Mouse (Mus musculus) c-Kit-positive CD71-negative TER-119-negative erythroid progenitor cells, embryonic 14.5 days (primary cell): ENCODE results near the gene Gnas.
"Not testable (repeated sequence)": the region's sequence is repeated elsewhere in the genome, so short reads cannot be mapped to it uniquely, and the experiment has no call there.

Experiments used
- DNase-seq: peaks from one replicate; pipeline ENCODE4 v3.0.0-alpha.2; 2013; ENCODE audit warnings: low read depth

Gene Gnas

GRCm38 (mm10) chr2:174294457-174294856, 10.3 kb downstream of the Gnas start:
- DNase-seq, result no peak

- DNase-seq, result peak; percentile 82
Observed at GRCm38 (mm10) chr2:174295175-174295899, 11.2 kb downstream of the Gnas start.

- DNase-seq, result no peak
Observed at GRCm38 (mm10) chr2:174295900-174296465, 11.9 kb downstream of the Gnas start.

- DNase-seq, result no peak
Observed at GRCm38 (mm10) chr2:174297086-174297571, 13.0 kb downstream of the Gnas start.

GRCm38 (mm10) chr2:174297851-174298250, 13.7 kb downstream of the Gnas start:
- no peak for DNase-seq

GRCm38 (mm10) chr2:174298471-174298870, 14.4 kb downstream of the Gnas start:
- DNase-seq, result no peak

GRCm38 (mm10) chr2:174299091-174299770, 15.1 kb downstream of the Gnas start:
- no peak for DNase-seq

- DNase-seq, result no peak
Observed at GRCm38 (mm10) chr2:174299771-174300160, 15.6 kb downstream of the Gnas start.

GRCm38 (mm10) chr2:174300186-174300585, 16.1 kb downstream of the Gnas start:
- DNase-seq, result no peak

- DNase-seq, result no peak
Observed at GRCm38 (mm10) chr2:174300666-174301065, 16.5 kb downstream of the Gnas start.

- DNase-seq, result no peak
Observed at GRCm38 (mm10) chr2:174302526-174302925, 18.4 kb downstream of the Gnas start.

- no peak for DNase-seq
Observed at GRCm38 (mm10) chr2:174305646-174306045, 21.5 kb downstream of the Gnas start.

GRCm38 (mm10) chr2:174307903-174308302, 23.8 kb downstream of the Gnas start:
- DNase-seq, result no peak

- DNase-seq, result no peak
Observed at GRCm38 (mm10) chr2:174310913-174311514, 26.9 kb downstream of the Gnas start.

- DNase-seq, result no peak
Observed at GRCm38 (mm10) chr2:174311613-174312012, 27.5 kb downstream of the Gnas start.

GRCm38 (mm10) chr2:174312118-174312647, 28.1 kb downstream of the Gnas start:
- no peak for DNase-seq

- no peak for DNase-seq
Observed at GRCm38 (mm10) chr2:174312661-174313060, 28.5 kb downstream of the Gnas start.

GRCm38 (mm10) chr2:174315445-174315844, 31.3 kb downstream of the Gnas start:
- not testable (repeated sequence) for DNase-seq

- DNase-seq, result no peak
Observed at GRCm38 (mm10) chr2:174316661-174317060, 32.5 kb downstream of the Gnas start.

- DNase-seq, result no peak
Observed at GRCm38 (mm10) chr2:174325989-174326388, 41.9 kb downstream of the Gnas start.

GRCm38 (mm10) chr2:174326481-174326880, 42.4 kb downstream of the Gnas start:
- DNase-seq, result no peak

GRCm38 (mm10) chr2:174327295-174327981, 43.3 kb downstream of the Gnas start:
- no peak for DNase-seq
